Mouse (Mus musculus): ENCODE measurements around the gene Cfap100. TPM values are rescaled to one million over a fixed set of nuclear protein-coding genes. Genes with fewer than 3 reads are reported as not detected.
A peak's percentile ranks its signal among the peaks of the same experiment; 100 is the strongest.

Cfap100 gene
- total RNA-seq (2021): 10 to 100 TPM in 1 of 2 experiments, 1 to 10 TPM in 1; 9.8 to 10.4 TPM
- long read RNA-seq, experiment 1, partial matches to known transcripts: 1 of 4 reads
- long read RNA-seq, experiment 1, other reads (novel, unspliced or antisense): 3 of 4 reads
- long read RNA-seq, experiment 2, partial matches to known transcripts: 1 of 8 reads
- long read RNA-seq, experiment 2, other reads (novel, unspliced or antisense): 1 of 8 reads

DNA sequence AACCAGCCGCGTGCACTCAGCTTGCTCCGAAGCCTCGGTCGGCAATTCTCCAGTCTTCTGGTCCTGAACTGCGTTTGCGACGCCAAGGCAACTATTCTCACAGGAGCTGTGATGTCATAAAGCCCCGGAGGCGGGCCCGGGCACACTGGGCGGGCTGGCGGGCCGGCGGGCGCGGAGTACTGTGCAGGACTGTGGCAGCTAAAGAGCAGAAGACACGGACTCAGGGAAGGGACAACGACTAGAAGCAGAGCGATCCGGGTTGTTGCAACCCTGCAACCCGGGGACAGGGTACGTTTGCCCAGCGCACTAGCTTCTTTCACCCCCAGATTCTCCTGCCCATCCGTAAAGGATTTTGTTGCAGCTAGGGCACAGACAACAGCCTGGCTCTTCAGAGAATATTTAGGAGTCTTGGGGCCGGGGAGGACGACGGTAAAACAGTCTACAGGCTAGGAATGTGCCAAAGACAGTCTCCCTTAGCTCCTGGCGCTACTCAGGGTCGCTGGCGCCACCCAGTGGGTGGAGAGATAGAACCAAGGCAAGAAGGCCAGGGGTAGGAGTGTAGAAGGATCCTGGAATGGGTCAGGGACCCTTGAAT lies at the start of gene Cfap100:
TSS of gene Cfap100 (minus strand) at position 418 of the 595 bp plus-strand sequence.
- DNase-seq (ENCODE audit: low spot score in 2 of 2): peak; percentile 73 to 79

DNA sequence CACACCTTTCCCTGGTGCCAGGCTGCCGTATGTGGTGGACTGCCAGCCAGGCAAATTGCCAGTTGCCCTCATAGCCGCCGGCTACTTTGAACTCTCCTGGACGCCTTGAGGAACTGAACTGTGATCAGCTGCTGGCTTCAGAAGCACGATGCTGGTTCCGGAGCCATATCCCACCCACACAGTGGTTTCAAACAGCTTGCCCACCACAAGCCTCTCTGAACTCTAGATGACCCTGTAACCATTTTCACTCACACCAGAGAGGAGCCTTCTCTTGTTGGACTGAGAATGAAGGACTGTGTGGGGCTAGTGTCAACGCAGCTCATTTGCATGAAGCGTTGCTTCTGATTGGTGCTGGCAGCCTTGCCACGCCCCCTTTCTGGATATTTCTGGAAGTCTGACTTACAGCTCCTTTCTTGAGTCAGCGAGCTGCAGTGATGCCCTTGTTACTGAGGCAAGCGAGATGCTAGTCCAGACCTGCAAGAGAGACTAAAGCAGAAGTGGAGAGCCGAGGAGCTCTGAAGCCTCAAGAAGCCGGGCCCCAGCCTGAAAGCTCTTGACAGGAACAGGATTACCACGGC lies 48.4 kb upstream of the Cfap100 start:
- peak in 1 of 2 experiments; percentile 22 for DNase-seq (ENCODE audit: low spot score in 2 of 2)

DNA sequence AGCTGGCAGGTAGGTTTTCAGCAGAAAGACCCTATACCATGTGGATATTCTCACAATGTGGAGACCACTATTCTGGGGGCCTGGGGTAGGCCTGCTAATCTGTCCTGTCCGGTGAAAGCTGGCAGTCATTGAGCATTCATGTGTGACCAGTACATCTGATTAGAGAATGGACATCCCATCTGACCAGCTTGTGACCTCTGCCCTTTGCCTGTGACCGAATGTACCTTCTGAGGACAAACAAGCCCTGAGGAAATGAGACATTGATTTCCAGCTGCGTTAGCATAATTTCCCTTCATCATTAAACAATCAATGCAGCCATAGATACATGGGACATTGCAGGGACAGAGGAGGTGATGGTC lies 47.2 kb upstream of the Cfap100 start:
- DNase-seq (ENCODE audit: low spot score in 2 of 2): no peak

DNA sequence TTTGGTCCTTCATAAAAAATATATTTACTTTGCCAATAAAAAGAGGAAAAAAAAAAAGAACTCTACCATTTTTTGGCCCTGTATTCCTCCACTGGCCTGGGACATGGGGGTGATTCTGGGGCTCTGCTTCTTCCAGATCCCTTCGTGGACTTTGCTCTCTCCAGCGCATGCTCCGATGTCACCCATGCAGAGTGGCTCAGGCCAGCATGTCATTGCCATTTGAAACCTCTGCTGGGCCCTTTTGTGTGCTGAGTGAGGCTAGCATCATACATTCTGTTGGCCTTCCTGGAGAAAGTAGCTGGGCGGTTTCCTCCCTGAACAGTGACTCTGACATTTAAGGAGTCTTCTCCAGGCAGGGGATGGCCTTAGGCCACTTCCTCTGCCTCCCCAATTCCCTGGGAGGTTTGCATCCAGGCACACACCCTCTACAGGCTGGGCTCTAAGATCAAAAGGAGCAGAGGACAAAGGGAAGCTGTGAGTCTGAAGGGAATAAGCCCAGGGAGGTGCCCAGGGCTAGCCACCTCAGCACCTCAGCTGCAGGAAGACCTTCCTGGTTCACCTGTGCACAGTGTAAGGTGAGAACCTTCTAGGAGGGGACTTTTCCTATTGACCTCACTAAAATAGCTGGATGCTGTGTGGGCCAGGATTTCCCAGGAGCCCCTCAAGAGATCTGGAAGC lies 46.7 kb upstream of the Cfap100 start:
- no peak for DNase-seq (ENCODE audit: low spot score in 2 of 2)

DNA sequence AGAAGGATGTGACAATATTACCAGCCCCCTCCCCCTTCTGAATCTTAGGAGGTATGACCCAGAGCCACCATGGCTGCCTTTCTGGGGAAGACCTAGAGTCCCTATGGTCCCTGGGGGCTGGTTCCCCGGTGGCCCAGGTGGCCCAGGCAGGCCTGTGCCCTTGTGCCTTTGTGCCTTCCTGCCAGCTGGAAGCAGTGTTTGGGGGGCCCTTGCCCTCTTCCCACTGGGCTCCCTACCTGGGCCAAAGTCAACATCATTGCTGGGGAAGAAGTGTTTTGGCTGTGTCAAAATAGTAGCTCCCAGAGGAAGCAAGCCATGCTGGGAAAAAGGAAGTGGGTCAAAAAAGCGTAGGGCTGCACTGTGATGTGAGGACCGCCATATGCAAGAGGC lies 45.8 kb upstream of the Cfap100 start:
- no peak for DNase-seq (ENCODE audit: low spot score in 2 of 2)

DNA sequence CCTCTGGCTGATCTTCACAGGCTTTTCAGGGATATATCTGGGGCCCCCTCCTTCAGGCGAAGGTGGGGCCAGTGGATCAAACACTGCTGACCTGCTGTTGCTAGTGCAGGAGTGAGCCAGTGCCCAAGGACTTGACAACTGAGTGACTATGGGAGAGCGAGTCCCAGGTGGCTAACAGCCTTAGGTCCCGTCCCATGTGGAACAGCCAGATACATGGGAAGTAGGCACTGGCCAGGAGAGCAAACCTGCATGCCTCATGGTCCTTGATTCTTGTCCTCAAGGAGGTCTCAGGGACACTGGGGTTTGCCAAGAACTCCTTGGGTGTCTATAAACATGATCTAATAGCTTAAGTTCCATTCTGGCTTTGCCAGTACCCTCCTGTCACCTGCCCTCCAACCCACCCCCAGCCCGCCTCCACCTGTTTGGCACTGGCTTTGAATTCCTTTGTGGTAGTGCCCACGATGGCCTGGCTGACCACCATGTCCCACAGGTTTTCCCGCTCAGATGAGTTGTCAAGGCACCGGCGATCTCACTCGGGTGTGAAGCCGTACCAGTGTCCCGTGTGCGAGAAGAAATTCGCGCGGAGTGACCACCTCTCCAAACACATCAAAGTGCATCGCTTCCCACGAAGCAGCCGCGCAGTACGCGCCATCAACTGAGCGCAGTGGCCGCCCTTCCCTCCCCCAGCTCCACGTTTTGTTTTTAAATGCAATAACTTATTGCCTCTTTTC lies 45.2 kb upstream of the Cfap100 start:
- DNase-seq (ENCODE audit: low spot score in 2 of 2): no peak

DNA sequence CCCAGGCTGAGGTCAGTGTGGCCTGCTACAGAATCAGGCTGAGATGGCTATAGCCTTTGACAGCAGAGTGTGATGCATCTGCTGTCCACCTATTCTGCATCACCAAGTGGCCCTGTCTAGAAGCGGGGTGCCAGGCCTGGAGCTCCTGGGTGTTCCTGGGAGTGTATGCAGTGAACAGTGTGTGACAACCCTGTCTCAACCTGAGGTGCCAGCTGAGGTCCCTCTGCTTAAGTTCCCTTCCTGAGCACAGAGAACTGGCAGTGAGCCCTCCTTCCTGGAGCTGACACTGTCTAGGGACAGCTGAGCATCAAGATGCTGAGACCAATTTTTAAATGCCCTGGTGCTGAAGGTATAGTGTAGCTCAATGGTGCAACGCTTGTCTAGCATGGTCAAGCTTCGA lies 44.1 kb upstream of the Cfap100 start:
- DNase-seq (ENCODE audit: low spot score in 2 of 2): no peak

DNA sequence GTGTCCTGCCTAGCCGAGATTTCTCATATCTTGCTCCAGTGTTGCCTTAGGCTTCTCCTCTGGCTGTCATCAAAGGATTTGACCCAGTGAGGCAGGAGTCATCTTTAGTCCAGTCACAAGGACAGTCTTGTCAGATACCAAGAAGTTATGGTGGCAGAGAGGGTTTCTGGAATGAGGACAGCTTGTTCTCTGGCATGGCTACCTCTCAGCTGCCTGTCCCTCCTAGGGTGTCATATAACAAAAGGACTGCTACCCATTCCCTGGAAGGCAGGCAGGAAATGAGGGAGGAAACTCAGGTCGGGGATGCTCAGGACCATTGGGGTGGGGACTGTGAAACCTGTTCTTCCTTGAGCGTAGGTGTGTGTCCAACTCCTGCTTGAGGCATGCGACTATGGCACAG lies 43.5 kb upstream of the Cfap100 start:
- no peak for DNase-seq (ENCODE audit: low spot score in 2 of 2)

DNA sequence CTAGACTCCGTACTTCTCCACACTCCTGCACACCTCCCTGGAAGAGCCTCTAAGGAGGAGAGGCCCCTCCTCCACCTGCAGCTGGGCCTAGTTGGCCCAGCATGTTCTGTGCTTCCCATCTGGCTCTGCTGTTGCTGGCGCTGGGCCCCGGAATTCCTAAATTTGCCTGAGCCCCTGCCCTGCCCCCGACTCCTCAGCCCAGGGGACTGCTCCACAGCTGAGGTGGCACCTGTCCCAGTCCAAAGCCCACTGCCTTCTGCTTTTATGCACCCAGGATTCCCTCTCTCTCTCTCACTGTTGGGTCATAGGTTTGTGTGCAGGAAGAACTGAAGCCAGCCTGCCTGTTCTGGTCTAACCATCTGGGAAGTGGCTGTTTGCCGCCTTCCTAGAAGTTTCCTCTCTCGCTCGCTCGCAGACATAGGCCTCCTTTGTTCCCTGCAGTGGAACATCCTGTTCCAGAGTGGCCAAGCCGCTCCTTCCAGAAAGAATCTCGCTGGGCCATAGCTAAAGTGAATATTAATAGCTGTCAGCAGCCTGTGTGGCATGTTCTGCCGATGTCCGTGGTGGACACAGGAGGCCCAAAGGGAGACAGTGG lies 42.4 kb upstream of the Cfap100 start:
- peak; percentile 71 to 76 for DNase-seq (ENCODE audit: low spot score in 2 of 2)

DNA sequence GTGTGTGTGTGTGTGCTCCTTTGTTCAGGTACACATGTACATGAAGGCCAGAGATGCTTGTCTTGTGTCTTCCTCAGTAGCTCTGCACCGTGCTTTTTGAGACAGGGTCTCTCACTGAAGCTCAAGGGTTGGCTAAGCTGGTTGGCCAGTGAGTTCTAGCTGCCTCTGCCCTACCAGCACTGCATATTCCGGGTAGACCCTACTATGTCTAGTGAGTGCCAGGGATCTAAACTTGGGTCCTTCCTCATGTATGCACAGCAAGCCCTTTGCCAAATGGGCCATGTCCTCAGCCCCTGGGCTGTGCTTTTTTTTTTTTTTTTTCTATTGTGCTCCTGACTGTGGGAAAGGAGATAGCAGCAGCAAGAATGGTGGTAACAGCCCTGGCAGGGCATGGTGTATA lies 41.7 kb upstream of the Cfap100 start:
- DNase-seq (ENCODE audit: low spot score in 2 of 2): no peak

DNA sequence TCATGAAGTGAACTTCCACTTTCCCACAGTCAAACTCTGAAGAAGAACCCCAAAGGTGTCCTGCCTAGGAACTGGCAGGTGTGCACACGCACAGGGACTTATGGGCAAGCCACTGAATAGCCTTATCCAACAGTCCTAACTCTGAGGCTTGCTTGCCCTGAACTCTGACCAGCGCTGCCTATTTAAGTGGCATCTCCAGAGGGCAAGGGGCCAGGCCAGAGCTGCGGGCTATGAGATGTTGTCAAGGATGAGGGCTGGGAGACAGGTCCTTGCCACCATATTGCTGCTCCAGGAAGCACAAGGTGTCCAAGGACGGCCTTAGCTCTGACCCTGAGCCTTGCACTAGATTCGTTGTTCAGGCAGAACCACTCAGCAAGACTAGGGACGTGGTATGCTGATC lies 40.4 kb upstream of the Cfap100 start:
- DNase-seq (ENCODE audit: low spot score in 2 of 2): no peak

DNA sequence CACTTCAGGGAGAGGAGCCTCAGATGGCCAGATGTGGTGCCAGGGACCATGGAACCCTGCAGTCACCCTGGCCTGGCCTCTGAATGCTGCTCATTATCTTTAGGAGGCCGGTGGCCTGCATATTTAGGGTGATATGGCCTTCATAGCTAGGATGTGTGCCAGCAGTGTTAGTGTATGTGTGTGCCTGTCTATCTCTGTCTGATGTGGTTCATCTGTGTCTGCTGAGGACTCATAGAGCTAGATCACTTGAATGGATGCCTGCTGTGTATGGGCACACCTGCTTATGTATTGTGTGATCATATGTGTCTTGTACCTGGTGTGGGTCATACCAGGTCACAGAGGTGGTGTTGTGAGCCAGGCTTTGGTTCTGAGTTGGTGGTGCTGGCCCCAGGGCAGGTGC lies 39.6 kb upstream of the Cfap100 start:
- DNase-seq (ENCODE audit: low spot score in 2 of 2): no peak

DNA sequence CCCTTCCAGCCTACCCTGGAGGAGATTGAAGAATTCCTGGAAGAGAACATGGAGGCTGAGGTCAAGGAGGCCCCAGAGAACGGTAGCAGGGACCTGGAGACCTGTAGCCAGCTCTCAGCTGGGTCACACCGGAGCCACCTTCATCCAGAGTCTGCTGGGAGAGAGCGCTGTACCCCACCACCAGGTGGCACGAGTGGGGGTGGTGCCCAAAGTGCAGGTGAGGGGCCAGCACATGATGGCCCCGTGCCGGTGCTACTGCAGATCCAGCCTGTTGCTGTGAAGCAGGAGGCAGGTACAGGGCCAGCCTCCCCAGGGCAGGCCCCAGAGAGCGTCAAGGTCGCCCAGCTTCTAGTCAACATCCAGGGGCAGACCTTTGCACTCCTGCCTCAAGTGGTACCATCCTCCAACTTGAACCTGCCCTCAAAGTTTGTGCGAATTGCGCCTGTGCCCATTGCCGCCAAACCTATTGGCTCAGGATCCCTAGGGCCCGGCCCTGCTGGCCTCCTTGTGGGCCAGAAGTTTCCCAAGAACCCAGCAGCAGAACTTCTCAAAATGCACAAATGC lies 38.3 kb upstream of the Cfap100 start:
- DNase-seq (ENCODE audit: low spot score in 2 of 2): no peak

DNA sequence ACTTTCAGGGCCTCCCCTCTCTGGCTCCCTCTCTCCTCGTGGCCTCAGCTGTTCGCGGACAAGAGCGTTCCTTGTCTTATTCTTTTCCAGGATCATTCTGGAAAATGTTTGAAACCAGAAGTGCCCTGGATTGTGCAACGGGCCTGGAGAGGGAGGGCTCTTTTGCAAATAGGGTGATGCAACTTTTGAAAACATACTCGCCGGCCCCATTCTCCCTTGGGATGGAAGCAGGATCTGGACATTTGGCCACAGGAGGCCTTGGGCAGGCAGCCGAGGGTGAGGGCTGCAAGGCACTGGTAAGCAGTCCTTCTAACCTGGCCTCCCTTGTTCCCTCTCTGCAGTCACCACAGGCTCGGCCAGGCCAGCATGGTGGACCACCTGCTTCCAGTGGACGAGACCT lies 37.5 kb upstream of the Cfap100 start:
- DNase-seq (ENCODE audit: low spot score in 2 of 2): no peak

DNA sequence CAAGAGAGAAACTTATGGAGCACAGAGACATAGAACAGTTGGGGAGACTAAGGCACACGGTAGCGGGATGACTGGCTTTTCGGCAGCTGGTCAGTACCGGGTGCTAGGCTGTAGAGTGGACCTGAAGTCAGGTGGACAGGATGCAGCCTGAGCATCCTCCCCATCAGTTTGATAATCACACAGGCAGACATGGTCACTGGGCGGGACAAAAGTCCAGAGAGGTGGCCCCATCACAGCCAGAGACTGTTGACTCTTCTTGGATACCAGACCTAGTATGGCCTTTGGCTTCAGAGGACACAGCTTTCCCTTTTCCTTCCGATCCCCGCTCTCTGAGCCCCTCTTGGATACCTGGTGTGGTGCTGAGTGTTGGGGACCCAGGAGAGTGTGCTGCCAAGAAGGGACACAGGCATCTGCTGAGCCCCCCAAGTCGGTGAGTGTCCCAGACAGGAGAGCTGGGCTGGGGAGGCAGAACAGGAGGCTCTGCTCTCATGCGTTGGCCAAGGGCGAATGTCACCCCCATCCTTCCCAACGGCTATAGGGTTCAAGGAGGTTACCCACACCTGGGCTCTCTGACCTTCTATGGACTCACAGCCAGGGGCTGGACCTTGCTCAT lies 36.5 kb upstream of the Cfap100 start:
- no peak for DNase-seq (ENCODE audit: low spot score in 2 of 2)

DNA sequence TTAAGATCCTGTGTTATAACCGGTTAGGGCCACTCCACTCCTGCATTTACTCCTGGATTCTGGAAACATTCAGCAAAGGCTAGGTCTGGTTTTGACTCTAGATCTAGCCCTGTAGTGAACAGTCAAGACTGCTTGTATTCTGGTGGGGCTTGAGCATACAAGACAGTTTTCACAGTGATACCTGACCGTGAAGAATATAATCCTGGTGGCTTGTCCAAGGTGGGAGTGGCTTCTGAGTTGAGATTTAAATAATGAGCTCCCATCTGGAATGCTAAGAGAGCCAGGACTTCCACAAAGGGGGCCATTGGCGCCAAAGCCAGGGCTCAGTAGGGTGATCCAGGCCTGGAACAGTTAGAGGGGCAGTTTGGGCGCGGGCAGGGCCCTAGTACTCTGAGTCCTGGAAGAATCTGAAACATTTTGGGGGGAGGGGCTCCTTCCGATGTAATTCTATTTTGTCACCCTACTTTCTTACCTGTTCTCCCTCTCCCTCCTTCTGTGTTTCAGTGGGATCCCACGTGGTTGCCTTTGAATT lies 35.4 kb upstream of the Cfap100 start:
- no peak for DNase-seq (ENCODE audit: low spot score in 2 of 2)

DNA sequence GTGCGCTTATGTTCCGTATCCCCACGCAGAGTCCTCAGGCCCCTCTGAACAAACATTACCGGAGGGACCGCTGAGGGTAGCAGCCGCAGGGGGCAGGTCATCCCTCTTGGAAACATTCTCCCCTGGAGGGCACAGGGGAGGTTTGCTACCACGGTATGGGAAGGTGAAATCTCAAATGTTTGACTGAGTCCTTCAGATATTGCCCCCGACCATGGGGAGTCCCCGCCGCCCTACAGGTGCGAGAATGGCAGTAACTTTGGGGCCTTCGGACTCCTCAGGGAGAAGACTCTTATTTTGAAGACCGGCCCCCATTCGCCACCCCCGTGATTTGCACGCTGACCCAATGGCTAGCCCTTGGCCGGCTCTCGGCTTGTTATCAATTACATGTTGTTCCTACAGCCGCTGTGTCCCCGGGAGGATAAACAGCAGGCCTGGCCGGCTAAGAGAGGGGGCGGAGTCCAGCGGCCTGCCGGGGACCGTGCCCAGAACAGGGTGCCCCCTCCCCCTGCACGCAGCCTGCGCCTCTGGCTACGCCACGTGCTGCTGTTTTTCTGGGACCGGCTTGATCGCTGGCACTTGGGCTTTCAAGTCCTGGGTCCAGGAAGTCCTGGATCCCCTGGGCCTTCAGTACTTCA lies 34.7 kb upstream of the Cfap100 start:
- DNase-seq (ENCODE audit: low spot score in 2 of 2): peak; percentile 75 to 92

DNA sequence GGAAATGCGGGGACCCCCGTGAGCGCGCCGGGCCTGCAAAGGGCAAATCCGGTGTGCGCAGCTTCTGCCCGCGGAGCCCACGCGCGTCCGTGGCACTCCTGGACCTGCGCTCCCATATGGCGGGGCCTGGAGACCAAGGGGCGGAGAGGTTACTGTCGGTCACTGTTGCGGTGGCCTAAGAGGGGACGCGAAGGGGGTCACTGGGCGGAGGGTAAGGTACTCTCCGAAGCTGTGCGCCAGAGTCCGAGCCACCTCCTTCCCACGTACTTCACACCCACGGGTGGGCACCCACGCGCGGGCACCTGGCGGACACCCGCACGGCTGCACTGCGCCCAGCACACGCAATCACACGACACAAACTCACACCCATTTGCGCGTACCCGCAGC lies 34.2 kb upstream of the Cfap100 start:
- DNase-seq (ENCODE audit: low spot score in 2 of 2): no peak

DNA sequence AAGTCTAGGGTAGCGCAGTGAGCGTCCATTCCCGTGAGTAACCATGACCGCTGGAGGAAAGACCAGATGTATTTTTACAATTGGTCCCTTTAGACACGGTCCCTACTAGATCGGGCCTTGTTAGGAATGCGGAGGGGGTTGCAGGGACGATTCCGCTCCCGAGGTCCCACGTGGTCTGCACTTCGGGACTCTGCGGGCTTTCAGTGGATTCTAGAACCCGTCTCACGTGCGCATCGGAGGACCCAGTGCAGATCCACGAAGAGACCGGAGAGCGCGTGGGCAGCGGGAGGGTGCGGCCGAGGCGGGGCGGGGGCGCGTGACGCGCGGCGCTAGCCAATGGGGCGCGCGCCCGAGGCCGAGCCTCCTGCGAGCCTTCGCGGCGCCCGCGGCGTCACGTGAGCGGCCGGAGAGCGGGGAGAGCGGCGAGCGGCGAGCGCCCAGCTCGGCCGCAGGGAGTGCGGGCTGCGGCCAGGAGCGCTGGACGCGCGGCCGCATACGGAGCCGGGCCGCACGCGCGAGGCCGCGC lies 33.6 kb upstream of the Cfap100 start, which contains the start of gene Klf15:
TSS of gene Klf15 (plus strand) at position 396 of the 526 bp plus-strand sequence.
- peak; percentile 72 to 82 for DNase-seq (ENCODE audit: low spot score in 2 of 2)

DNA sequence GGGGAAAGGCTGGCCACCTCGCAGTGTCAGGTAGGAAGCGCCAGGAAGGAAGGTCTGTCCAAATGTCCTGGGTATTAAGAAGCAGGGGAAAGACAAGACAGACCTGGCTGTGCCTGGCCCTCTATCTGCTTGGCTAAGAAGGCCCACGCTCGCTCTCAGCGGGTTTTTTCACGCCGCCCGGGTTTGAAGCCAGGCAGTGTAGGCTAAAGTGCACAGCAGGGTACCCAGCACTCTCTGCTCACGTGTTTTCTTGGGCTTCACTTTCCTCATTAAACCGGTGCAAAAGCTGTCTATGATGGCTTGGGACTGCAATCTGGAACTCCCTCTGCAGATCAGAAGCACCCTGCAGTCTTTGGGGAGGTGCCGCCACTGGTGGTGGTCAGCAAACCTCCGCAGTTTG lies 33.2 kb upstream of the Cfap100 start:
- no peak for DNase-seq (ENCODE audit: low spot score in 2 of 2)
